Mouse (Mus musculus): ENCODE results near the gene Oit3.
A peak's percentile ranks its signal among the peaks of the same experiment; 100 is the strongest.

The Oit3 gene

DNA sequence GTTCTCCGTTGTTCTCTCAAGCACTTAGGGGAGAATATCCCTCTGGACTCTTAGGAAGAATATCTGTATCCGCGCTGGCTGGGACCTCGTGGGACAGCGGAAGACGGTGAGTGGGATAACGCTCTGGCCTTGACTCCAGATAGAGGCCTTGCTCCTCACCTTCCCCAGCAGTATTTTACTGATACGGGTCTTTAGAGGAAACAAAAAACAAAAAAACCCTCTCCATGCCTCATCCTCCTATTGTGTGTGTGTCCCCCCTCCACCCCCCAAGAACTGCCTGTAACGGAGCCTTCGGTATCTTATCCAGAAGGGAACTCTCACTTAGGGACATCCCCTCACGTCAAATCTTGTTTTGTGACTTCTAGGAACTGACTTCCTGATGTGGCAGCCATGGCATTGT, at the start of gene Oit3:
TSS of gene Oit3 (minus strand) at position 44 of the 400 bp plus-strand sequence.
- no peak for DNase-seq

DNA sequence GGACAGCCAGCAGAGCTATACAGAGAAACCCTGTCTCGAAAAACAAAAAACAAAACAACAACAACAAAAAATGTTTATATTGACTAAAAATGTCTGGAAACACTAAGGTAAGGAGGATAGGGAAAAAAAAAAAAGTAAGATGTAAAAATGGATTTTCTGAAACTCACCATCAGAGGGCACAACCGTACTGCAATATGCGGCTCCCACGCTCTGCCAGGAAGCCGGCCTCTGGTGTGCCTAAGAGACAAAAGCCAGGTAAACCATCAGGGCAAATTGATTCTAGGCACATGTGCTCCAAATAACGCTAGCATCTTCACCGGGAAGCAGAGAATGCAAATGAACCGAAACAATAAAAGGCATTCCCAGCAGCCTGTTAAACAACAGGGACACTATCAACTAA, 49.3 kb upstream of the Oit3 start:
- DNase-seq = peak; percentile 26

DNA sequence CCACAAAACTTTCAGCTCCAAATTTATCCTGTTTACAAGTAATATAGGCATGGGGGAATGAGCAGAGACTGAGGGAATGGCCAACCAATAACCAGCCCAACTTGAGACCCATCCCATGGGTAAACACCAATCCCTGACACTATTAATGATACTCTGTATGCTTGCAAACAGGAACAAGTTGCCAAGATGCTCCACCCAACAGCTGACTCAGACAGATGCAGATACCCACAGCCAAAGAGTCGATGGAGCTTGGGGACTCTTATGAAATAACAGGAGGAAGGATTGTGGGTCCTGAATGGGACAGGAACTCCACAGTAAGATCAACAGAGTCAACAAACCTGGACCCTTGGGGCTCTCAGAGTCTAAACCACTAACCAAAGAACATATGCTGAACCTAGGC, 47.8 kb upstream of the Oit3 start:
- no peak for DNase-seq

DNA sequence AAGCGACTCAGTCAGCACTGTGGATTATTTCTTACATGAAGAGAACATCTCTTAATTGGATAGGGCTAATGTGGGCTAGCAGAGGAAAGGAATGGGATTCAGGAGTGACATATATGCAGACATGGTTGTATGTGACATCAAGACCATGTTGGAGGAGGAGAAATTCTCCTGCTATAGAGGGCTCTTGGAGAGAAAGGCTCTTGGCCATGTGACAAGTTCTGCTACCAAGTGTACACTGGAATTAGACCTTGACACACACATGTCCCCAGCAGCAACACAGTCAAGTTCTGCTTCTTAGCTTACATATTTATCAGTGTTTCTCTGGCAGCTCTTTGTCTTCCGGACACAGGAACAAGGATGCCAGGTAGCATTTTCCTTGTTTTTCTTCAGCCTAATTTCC, 45.8 kb upstream of the Oit3 start:
- DNase-seq = no peak

DNA sequence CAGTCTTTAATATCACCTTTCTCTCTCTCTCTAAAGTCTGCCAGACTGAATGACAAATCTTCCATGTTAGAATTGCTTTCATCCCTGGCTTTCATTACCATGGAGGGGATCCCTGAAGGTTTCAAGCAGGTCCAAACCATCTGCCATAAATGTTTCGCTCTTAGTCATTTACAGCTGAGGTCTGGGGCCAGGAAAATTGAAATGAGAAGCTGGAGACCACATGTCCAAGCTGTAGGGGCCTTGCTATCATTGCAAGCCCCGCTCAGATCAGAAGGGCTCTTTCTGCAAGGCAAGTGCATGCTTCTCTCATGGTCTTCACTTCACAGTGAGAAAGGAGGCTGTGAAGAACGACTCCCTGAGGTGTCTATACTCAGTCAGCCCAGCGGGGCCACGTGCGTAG, 42.7 kb upstream of the Oit3 start:
- no peak for DNase-seq

DNA sequence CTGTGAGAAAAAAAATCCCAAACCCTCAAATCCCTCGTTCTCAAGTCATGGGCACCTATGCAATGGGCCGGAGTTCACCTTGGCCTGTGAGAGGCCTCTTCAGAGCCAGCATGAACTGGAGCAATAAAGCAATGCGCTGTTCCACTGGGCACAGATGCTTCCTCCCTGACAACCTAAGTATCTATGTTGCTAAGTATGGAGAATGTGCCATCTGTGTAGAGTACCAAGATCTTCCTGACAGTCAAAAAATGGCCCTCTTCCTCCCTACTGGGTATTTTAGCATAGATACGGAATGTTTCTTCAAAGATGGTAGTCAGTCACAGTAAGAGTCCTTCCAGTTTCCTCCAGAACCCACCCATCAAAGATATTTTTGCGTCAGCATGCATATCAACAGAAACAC, 39.8 kb upstream of the Oit3 start:
- no peak for DNase-seq

DNA sequence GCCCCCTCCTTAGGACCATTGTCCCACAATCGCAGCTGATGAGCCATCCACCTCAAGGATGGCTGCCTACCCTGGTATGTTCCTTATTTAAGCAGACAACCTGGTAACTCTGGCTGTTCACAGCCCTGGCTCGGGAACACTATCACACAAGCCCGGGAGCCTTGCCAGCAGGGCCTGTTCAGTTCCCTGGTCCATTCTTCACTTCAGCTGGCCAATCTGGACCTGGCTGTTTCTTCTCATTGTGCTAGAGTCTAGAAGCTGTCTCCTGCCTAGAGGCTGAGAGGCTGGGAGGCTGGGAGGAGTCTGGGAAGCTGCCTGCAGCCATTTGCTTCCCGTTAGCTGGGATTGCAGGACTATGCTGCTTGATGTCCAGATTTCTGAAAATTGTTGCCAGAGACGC, 28.9 kb upstream of the Oit3 start:
- DNase-seq = no peak

DNA sequence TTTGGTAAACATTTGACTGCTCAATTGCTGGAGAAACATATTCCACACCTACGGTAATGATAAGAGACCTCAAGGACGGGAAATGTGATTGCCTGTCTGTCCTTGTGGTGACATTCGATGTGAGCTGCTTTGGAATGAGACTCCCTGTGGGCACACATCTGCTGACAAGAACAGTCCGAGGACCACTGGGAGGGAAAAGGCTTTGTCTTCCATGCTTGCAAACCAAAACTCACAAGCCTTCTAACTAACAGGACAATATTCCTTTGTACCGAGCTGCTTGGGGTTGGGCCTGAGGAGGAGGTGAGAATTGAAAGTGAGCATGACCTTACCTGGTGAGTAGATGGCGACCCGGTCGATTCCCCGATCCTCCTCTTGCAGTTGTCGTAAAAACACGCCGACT, 25.7 kb upstream of the Oit3 start:
- DNase-seq = no peak

DNA sequence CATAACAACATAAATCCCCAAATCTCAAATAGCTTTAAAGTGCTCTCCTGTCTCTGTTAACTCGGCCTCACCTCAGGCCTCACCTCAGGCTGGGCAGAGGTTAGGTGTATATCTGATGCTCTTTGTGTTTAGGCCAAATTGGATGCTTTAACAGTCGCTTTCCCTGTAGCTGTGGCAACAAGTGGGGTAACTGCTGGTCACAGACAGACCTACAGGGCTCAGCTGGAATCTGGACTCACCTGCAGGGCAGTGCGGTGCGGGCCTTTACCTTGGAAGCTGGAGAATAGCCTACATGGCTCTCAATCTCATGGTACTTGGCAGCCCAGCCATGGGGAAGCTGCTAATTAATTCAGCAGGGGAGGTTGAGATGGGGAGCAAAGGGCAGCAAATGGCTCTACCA, 25.0 kb upstream of the Oit3 start:
- no peak for DNase-seq

DNA sequence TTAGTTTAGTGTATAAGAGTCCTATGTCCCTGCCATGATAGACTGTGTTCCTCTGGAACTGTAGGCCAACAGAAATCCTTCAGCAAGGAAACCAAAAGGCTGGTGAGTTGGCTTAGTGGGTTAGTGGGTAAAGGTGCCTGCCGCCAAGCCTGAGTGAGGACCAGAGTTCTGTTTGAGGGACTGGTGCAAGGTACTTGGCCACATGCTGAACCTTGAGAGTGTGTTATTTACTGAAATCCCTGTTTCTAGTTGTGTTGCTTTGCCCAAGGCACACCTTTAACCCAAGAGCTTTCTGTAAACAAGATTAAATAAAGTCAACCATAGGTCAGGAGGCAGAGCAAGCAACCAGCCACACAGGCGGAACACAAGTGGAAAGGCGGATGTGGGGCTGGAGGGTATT, 24.0 kb upstream of the Oit3 start:
- DNase-seq = no peak

DNA sequence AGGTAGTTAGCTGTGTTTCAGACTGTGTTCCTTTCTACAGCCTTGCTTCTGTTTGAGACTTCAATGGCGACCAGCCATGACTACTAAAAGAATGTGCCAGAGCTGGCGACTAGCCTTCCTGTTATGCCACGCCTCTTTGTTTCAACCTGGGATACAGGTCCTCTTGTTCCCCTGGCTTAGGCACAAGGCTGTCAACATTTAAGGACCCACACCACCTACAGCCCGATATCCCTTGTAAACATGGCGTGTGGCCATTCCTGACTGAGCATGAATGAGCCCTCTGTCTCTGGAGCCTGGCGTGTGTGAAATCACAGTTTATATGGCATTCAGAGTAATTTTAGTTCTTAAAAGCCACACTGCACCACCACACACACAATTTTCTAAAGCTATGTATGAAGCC, 20.7 kb upstream of the Oit3 start:
- DNase-seq = no peak

DNA sequence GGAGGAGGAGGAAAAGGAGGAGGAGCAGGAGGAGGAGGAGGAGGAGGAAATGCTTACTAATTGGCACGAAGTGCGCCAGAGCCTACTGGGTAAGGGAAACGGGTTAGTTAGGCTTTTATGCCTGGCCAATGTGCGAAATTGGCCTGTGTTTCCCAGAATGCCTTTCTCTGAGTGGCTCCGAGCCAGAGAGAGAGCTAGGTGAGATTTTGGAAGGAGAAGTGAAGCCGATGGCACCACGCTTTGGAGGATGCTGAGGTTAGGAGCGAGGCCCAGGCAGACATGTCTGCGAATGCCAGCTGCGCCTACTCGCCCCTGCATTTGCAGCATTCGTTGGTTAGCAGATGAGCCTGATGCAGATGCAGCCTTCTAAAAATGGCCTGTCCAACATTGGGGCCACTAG, 18.2 kb upstream of the Oit3 start:
- peak; percentile 28 for DNase-seq

DNA sequence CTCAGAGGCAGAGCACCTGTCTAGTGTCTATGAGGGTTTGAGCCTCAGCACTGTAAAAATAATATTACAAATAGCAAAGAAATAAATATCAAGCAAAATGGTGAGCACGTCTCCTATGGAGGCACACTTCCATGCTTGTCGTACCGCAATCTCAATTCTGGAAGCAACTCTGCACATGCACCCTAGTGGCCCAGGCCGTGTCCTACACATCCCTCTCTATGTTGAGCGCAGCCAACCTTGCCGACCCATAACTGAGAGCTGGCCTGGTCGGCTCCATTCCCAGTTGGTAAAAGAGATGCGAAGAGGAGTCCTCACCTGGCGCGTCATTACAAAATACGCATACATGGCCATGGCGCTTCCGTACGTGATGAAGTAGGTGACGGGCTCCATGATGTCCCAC, 13.1 kb upstream of the Oit3 start:
- no peak for DNase-seq

DNA sequence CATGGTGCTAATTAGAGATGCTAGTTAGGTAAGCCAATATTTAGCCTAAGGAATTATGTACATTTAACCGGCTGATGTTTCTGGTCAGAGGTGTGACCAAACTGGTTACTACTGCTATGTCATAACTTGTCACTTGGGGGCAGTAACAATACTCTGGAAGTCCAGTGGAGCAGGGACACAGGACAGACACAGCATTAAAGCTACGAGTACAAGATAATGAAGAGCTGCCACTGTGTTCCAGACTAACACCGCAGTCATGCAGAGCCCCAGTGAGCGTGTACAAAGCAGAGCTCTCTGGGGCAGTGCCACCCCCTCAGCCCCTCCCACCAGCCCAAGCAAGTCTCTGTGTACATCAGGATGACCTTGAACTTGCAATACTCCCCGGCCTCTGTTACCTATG, 10.3 kb upstream of the Oit3 start:
- peak; percentile 39 for DNase-seq

DNA sequence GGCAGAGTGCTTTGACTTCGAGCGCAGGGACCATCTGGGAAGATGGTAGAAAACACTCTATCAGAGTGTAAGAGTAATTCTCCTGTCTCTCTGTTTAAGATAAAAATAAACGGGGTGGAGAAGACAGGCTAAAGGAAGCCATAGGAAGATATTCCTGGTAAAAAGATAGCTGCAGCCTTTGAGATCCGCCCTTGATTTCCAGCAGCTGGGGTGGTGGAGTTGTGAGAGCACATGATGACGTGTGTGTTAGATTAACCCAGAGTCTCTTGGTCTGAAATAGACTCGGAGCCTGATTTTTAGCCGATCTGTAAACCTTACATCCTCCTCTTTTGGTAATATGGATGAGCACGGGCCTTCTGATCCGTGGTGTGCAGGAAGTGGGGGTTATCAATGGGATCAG, 6.0 kb upstream of the Oit3 start:
- no peak for DNase-seq

DNA sequence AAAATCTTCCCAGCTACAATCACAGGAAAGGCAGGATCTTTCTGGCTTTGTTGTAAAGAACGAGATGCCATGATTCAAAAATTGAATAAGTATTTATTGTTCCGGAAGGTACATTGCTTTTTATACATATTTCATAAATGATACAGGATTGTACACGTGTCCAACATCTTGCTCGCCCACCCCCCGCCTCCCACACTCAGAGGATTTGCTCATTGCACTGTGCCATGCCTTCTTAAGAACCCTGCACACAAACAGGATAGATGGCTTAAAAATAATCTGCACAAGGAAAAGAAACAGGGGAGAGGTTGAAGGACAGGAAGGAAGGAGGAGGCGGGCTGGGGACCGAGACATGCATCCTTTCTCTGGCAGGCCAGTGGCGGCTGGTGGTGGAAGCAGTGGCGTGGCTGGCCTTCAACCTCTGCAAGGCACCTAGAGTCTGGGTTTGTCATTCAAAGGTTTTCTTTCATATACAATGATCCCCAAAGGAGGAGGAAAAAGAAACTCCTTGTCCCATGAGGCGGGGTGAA, 5.4 kb upstream of the Oit3 start:
- no peak for DNase-seq

DNA sequence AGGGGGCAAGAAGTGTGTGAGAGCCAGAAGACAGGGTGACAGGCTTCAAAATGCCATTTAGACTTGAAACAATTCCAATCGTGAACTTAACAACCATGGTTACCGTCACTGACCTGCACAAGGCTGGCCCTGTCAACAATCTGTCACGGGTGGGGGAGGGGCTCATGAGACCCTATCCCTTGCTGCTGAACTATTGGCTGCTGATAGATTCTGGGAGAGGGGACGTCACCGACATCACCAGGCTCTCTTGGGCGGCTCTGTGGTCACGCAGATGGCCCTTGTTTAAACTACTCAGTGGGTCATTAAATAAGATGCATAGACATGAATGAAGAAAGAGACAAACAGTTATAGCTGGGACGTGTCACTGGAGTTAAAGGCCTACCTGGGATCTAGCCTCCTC, 3.1 kb upstream of the Oit3 start:
- no peak for DNase-seq

DNA sequence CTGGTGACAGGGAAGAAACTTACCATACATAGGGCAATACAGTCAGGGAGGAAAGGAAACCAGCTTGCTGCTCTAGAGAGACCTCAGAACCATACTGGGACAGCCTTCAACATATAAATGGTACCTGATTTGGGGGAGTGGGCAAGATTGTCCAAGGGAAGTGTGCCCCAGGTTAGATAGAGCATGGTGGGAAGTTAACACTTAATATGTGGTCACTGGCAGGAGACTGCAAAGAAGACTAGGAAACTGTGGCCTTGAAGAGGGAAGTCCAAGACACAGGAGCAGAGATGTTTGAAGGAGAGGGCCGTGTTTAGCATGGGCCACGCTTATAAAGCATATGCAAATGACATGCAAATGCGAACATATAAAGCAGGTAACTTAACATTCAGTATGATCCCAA, 2.5 kb upstream of the Oit3 start:
- no peak for DNase-seq

DNA sequence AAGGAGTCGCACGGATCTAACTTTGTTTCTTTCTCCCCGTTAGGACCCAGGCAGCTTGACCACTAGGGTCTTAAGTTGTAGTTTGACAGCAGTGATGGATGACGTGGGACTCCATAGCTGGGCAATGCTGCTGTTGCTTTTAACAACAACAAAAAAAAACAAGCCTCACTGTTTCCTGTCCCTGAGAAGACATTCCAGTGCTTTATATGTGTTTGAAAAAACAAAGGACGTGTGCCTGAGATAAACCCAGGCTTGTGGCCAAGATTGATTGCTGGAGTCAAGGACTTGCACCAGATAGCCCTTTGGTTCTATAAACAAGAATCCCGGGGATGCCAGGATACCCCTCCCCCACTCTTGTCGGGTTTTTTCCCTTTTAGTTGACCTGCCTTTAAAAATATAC, 1.6 kb upstream of the Oit3 start:
- peak; percentile 27 for DNase-seq

DNA sequence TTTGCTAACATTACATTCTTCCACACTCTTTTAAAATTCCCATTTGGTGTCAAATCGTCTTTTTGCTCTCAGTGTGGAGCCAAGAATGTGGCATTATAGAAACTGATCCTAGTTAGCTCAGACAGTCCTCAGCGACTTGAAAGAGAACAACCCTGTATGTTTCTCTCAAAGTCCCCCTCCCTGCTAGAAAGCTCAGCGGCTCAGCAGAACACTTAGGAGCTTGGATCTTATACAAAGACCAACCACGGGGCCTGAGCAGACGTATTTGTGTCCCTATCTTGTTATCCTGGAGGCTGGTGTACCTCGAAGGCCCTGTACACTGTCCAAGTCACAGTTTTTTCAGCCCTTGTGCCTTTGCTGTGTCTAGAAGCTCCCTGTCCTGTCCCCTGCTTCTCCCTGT, 1.4 kb downstream of the Oit3 start:
- DNase-seq = no peak

DNA sequence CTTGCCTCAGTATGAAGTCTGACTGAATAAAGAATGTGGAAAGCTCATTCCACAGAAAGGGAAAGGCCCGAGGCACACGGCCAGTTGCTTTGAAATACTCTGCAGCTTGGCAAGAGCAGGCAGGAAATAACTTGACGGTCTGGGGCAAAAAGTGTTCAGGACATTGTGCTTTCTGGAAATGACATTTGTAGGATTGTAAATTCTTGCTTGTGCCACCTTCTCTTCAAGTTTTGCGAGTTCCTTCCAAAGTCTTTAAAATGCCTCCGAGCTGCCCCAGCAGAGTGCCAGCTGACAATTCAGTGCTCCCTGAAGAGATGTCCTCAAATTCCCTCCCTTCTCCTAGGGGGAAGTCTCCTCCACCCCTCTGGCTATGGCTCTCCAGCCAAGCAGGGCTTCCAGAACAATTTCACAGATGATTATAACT, 2.1 kb downstream of the Oit3 start:
- peak; percentile 59 for DNase-seq

DNA sequence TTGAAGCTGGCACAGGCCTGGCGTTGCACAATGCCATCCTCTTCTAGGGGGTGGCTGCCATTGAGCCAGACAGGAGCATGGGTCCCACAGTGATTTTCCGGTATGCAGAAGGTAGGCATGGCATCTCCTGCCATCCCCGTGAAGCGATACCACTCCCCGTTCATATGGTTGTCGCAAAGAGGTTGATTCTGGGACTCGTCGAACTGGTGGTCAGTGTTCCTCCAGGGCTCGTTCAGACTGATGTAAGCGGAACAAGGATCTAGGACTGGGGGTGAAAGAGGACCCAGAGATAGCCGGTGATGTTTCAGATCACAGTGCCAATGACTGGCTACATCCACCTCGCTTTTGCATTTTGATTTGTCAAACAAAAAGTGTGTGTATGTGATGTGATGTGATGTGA, 2.9 kb downstream of the Oit3 start:
- DNase-seq = no peak

DNA sequence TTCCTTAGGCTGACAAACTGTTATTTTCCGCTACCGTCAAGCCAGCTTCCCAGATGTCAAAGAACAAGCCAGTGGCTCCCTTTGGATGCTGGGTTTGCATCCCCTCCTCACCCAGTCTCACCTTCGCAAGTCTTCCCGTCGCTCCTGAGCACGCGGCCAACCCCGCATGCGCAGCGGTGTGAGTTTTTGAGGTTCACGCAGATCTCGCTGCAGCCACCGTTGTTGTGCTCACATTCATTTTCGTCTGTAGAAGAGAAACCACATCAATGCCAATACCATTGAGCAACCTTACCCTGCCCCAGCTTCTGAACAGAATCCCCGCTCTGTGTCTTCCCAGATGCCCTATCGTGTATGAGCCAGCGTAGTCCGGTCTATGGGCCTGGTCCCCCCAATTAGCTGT, 5.8 kb downstream of the Oit3 start:
- DNase-seq = no peak

DNA sequence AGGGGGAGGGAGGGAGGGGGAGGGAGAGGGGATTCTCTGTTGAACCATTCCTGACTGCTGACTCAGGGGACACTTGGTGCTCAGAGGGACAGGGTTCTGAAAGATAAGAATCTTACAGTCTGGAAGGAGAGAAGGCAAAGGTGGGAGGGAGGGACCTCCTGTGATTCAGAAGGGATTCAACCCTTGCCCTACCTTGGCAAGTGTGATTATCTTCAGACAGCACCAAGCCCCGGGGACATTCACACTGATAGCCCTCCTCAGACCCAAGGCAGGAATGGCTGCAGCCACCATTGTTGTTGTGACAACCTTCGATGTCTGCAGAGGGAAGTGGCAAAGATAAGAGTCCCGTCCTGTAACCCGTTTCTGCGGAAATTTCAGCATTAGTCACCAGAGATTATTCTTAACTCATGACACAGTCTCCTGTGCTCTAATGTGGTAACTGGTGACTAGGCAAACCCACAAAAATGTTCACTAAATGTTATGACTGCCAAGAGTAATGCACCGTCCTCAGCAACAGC, 10.8 kb downstream of the Oit3 start:
- no peak for DNase-seq

DNA sequence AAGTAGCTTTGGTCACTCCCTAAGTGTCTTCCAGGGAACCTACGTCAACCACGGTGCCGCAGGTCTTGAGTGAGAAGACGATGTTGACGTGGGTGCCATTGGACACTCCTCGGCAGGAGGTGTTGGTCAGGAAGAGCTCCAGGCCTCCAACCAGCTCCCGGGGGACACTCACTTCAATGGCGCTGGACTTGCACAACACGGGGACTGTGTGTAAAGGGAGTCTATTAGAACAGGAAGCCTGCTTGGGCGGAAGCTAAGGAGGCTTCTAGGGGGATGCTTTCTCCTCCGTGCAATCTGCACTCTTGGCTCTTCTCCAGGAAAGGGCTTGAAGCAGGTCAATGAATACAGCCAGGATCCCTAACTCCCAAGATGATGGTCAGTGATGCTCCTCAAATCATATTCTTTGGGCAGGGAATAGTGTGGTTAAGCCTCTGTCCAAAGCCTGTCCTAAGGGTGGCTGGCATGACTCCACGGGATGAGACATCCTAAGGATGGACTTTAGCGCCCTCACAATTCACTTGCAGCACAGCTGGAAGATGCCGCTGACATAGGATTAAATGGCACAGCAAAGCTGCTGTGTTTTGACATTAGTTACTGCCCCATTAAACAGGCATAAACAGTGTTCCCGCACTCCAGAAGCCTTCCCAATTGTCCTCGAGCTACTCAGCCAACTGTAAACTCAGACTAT, 12.0 kb downstream of the Oit3 start:
- no peak for DNase-seq
